ENCODE assay signal across 8 mouse cellular contexts in genomic region chr4:33587666-33588065, GRCm38 (mm10).
DNase-seq lines count a peak whose midpoint lies in the region; ATAC-seq and TF ChIP-seq lines count a peak whose summit lies in the region.

No protein-coding gene starts in this region.

- H3K27me3 ChIP-seq in kidney, embryonic 16.5 days (ENCODE audit: insufficient read depth, low read length): no peaks in the 10 kb centered on the region
- H3K27me3 ChIP-seq in MEL (ENCODE audit: control insufficient read depth in 1 of 2, insufficient read depth in 2 of 2, low read length in 2 of 2): no peaks in the 10 kb centered on the region; a peak in 1 of 4 replicates
- H3K27me3 ChIP-seq in embryonic facial prominence, embryonic 15.5 days: no peaks in the 10 kb centered on the region
- H3K27me3 ChIP-seq in midbrain, postnatal 0 days (ENCODE audit: insufficient read depth, low read length): no peaks in the 10 kb centered on the region

- 0 out of 2 replicates have a peak, but pooled peaks have one; percentile 31 for ATAC-seq in kidney, embryonic 16.5 days (ENCODE audit: low FRiP score, low TSS enrichment)
- peak; percentile 61; the same call in 1 of the 2 replicates for ATAC-seq in embryonic facial prominence, embryonic 15.5 days (ENCODE audit: insufficient number of reproducible peaks, low FRiP score, low TSS enrichment, low read depth)
- no peak for ATAC-seq in midbrain, postnatal 0 days (ENCODE audit: low FRiP score)

- H3K36me3 ChIP-seq in kidney, embryonic 16.5 days (ENCODE audit: insufficient read depth, low read length): no peaks in the 10 kb centered on the region
- no peaks in the 10 kb centered on the region; a peak in 2 of 4 replicates for H3K36me3 ChIP-seq in MEL (ENCODE audit: control insufficient read depth in 1 of 2, insufficient read depth in 2 of 2, low read length in 2 of 2)
- no peaks in the 10 kb centered on the region for H3K36me3 ChIP-seq in embryonic facial prominence, embryonic 15.5 days
- no peaks in the 10 kb centered on the region for H3K36me3 ChIP-seq in midbrain, postnatal 0 days (ENCODE audit: insufficient read depth, low read length)

- intact Hi-C loops in heart, postnatal 10 days (cut with DNase I): loop anchor here (5.0 kb wide), 1 partner anchor 190 kb away; no protein-coding TSS in a partner anchor

- H3K9ac ChIP-seq in kidney, embryonic 16.5 days (replicated peaks; ENCODE audit: low read length): no peak overlapping the region
- H3K9ac ChIP-seq in MEL (ENCODE audit: control insufficient read depth, low read depth, low read length, poor library complexity, severe bottlenecking): no peak overlapping the region
- no peak overlapping the region for H3K9ac ChIP-seq in embryonic facial prominence, embryonic 15.5 days
- H3K9ac ChIP-seq in midbrain, postnatal 0 days (replicated peaks; ENCODE audit: low read length, poor library complexity, severe bottlenecking): no peak overlapping the region

- no peak for TF ChIP-seq POLR2A in MEL (IDR thresholded peaks at IDR 0.05; ENCODE audit: control insufficient read depth in 1 of 2, insufficient read depth in 1 of 2, low read depth in 1 of 2, low read length in 2 of 2, poor library complexity in 1 of 2)

- no peaks in the 10 kb centered on the region for H3K79me2 ChIP-seq in MEL (ENCODE audit: control insufficient read depth, insufficient read depth, low read length, poor library complexity)

- DNase-seq in kidney, adult 11 months: no peak
- peak; percentile 38 for DNase-seq in MEL (ENCODE audit: low read depth, low spot score)
- DNase-seq in heart, postnatal 10 days: peak; percentile 42 to 43
- peak; percentile 21 for DNase-seq in midbrain, postnatal 0 days (ENCODE audit: low spot score)
- no peak for DNase-seq in ovary, postnatal 36 days (ENCODE audit: low spot score)
- DNase-seq in thymus, adult 18-20 months: no peak

- TF ChIP-seq RAD21 in MEL (IDR thresholded peaks at IDR 0.05; ENCODE audit: low read depth, low read length): no peak

- no peak overlapping the region for H3K4me3 ChIP-seq in kidney, embryonic 16.5 days (ENCODE audit: low read length)
- no peak overlapping the region; a peak in 1 of 4 replicates for H3K4me3 ChIP-seq in MEL (ENCODE audit: control insufficient read depth in 1 of 2, insufficient read depth in 1 of 2, low read depth in 2 of 2, low read length in 2 of 2)
- no peak overlapping the region for H3K4me3 ChIP-seq in embryonic facial prominence, embryonic 15.5 days (replicated peaks)
- no peak overlapping the region for H3K4me3 ChIP-seq in midbrain, postnatal 0 days (ENCODE audit: low read depth, low read length)

- no peak for TF ChIP-seq EP300 in MEL (IDR thresholded peaks at IDR 0.05; ENCODE audit: low read depth in 1 of 2, low read length in 2 of 2)

- peaks cover 3% of the 10 kb centered on the region; the same call in 1 of the 2 replicates for H3K9me3 ChIP-seq in kidney, embryonic 16.5 days (ENCODE audit: low read length)
- H3K9me3 ChIP-seq in MEL (replicated peaks; ENCODE audit: insufficient read depth, low read length): no peaks in the 10 kb centered on the region
- H3K9me3 ChIP-seq in embryonic facial prominence, embryonic 15.5 days (replicated peaks): no peaks in the 10 kb centered on the region
- H3K9me3 ChIP-seq in midbrain, postnatal 0 days (ENCODE audit: low read length): no peaks in the 10 kb centered on the region

- H3K27ac ChIP-seq in kidney, embryonic 16.5 days (ENCODE audit: low read length): no peak overlapping the region
- H3K27ac ChIP-seq in MEL (ENCODE audit: control insufficient read depth, low read depth, low read length): no peak overlapping the region
- no peak overlapping the region for H3K27ac ChIP-seq in embryonic facial prominence, embryonic 15.5 days (replicated peaks)
- H3K27ac ChIP-seq in midbrain, postnatal 0 days (ENCODE audit: low read depth, low read length): no peak overlapping the region

- H3K4me1 ChIP-seq in kidney, embryonic 16.5 days (ENCODE audit: insufficient read depth, low read length): peaks cover 20% of the 10 kb centered on the region
- H3K4me1 ChIP-seq in MEL (ENCODE audit: control insufficient read depth in 1 of 2, insufficient read depth in 2 of 2, low read length in 2 of 2): peaks cover 1 to 16% of the 10 kb centered on the region in 2 experiments; a peak in 3 of 4 replicates
- peaks cover 17% of the 10 kb centered on the region for H3K4me1 ChIP-seq in embryonic facial prominence, embryonic 15.5 days
- H3K4me1 ChIP-seq in midbrain, postnatal 0 days (ENCODE audit: insufficient read depth, low read length): peaks cover 12% of the 10 kb centered on the region; the same call in 1 of the 2 replicates

- TF ChIP-seq CTCF in MEL (IDR thresholded peaks at IDR 0.05 in 2 of 3, conservative IDR thresholded peaks at IDR 0.05 in 1 of 3; ENCODE audit: control insufficient read depth in 1 of 3, insufficient read depth in 1 of 3, low read depth in 2 of 3, low read length in 3 of 3, poor library complexity in 1 of 3, severe bottlenecking in 1 of 3): no peak
- no peak for TF ChIP-seq CTCF in midbrain, postnatal 0 days (IDR thresholded peaks at IDR 0.05)

- H3K4me2 ChIP-seq in kidney, embryonic 16.5 days (replicated peaks; ENCODE audit: low read depth, low read length): no peak overlapping the region
- peak overlapping the region; percentile 52; the same call in 1 of the 2 replicates for H3K4me2 ChIP-seq in embryonic facial prominence, embryonic 15.5 days (replicated peaks)
- no peak overlapping the region for H3K4me2 ChIP-seq in midbrain, postnatal 0 days (ENCODE audit: low read depth, low read length, poor library complexity, severe bottlenecking)

- WGBS in kidney, embryonic 16.5 days: 71% methylated on average over 11 of the region's 11 CpGs
- 61% methylated on average over 11 of the region's 11 CpGs for WGBS in embryonic facial prominence, embryonic 15.5 days
- WGBS in midbrain, postnatal 0 days: 79% methylated on average over 11 of the region's 11 CpGs

TF ChIP-seq in MEL, 35 proteins besides CTCF, POLR2A, EP300 and RAD21:
- TF ChIP-seq HCFC1 (IDR thresholded peaks at IDR 0.05; ENCODE audit: low read depth, low read length): no peak
- TF ChIP-seq TCF12 (IDR thresholded peaks at IDR 0.05; ENCODE audit: low read depth, low read length): no peak
- TF ChIP-seq MXI1 (IDR thresholded peaks at IDR 0.05; ENCODE audit: low read depth, low read length): no peak
- TF ChIP-seq GATA1 (IDR thresholded peaks at IDR 0.05; ENCODE audit: low read depth, low read length): no peak
- TF ChIP-seq ZMIZ1 (IDR thresholded peaks at IDR 0.05; ENCODE audit: low read depth, low read length): no peak
- TF ChIP-seq BHLHE40 (IDR thresholded peaks at IDR 0.05; ENCODE audit: borderline replicate concordance, low read depth, low read length): no peak
- no peak for TF ChIP-seq GABPA (IDR thresholded peaks at IDR 0.05; ENCODE audit: low read depth, low read length)
- TF ChIP-seq NELFE (IDR thresholded peaks at IDR 0.05; ENCODE audit: low read depth, low read length): no peak
- no peak for TF ChIP-seq USF2 (IDR thresholded peaks at IDR 0.05; ENCODE audit: borderline replicate concordance in 1 of 2, insufficient read depth in 1 of 2, low read depth in 1 of 2, low read length in 2 of 2)
- no peak for TF ChIP-seq TBP (IDR thresholded peaks at IDR 0.05; ENCODE audit: low read depth, low read length)
- no peak for TF ChIP-seq ZC3H11A (IDR thresholded peaks at IDR 0.05; ENCODE audit: low read depth, low read length)
- TF ChIP-seq SIN3A (IDR thresholded peaks at IDR 0.05; ENCODE audit: low read length): no peak
- no peak for TF ChIP-seq ETS1 (IDR thresholded peaks at IDR 0.05; ENCODE audit: low read depth, low read length)
- no peak for TF ChIP-seq POLR2AphosphoS2 (IDR thresholded peaks at IDR 0.05; ENCODE audit: low read length)
- TF ChIP-seq E2F4 (IDR thresholded peaks at IDR 0.05; ENCODE audit: borderline replicate concordance, low read depth, low read length): no peak
- TF ChIP-seq RCOR1 (IDR thresholded peaks at IDR 0.05; ENCODE audit: low read depth, low read length): no peak
- no peak for TF ChIP-seq UBTF (IDR thresholded peaks at IDR 0.05; ENCODE audit: borderline replicate concordance, insufficient read depth, low read depth, low read length)
- TF ChIP-seq JUND (IDR thresholded peaks at IDR 0.05; ENCODE audit: low read depth, low read length): no peak
- no peak for TF ChIP-seq MAX (IDR thresholded peaks at IDR 0.05; ENCODE audit: low read length)
TF ChIP-seq in MEL: peak in this region for 0.

Comparison
In these comparisons a context has a peak if more than half of its experiments do, and no peak if none do; other contexts are left out.
1. DNase-seq: peak in MEL (single experiment), heart, postnatal 10 days (2 of 2) and midbrain, postnatal 0 days (single experiment); none in kidney, adult 11 months (single experiment), ovary, postnatal 36 days (single experiment) and thymus, adult 18-20 months (0 of 2).